Mouse (Mus musculus) Patski (cell line): ENCODE data around the gene Kdm5a. TPM values are rescaled to one million over a fixed set of nuclear protein-coding genes. Genes with fewer than 3 reads are reported as not detected.

Experiments
- ATAC-seq: fragments of 100-300 bp; one replicate; pipeline ENCODE4 v1.8.0; 2021
- CTCF ChIA-PET: fragments of 350-600 bp; sonication (Branson Sonifier 250); formaldehyde crosslinking; loops from one replicate; lab custom pipeline; 2022; ENCODE audit warnings: inconsistent platforms; lab: Charles Lee
- POLR2A ChIA-PET: fragments of 350-600 bp; sonication (Branson Sonifier 250); formaldehyde crosslinking; loops from one replicate; lab custom pipeline; 2022; ENCODE audit warnings: antibody characterized with exemption, inconsistent platforms; lab: Charles Lee
- DNase-seq: peaks from one replicate; pipeline ENCODE4 v3.0.0-alpha.2; 2011; ENCODE audit warnings: low read depth, low spot score
- H3K27me3 ChIP-seq: fragments of 371-371 bp; one replicate; pipeline ENCODE4 v1.5.1; 2021
- CTCF ChIP-seq: fragments of 100-300 bp; IDR thresholded peaks from one replicate; pipeline ENCODE4 v1.5.1; 2021
- in situ Hi-C: fragments of 300-500 bp; cut with MboI; formaldehyde crosslinking; loops from 3 replicates; pipeline ENCODE4 v1.11.1; 2018; ENCODE audit warnings: low pct_unique_long_range_greater_than_20kb, mixed read lengths
- polyA plus RNA-seq: library from polyadenylated mRNA; unstranded; gene quantifications from one replicate; pipeline ENCODE4 v1.2.3, GENCODE M21; 2021

Kdm5a gene
- polyA plus RNA-seq, 1 experiment from 2014 or later, result 41.4 TPM

DNA sequence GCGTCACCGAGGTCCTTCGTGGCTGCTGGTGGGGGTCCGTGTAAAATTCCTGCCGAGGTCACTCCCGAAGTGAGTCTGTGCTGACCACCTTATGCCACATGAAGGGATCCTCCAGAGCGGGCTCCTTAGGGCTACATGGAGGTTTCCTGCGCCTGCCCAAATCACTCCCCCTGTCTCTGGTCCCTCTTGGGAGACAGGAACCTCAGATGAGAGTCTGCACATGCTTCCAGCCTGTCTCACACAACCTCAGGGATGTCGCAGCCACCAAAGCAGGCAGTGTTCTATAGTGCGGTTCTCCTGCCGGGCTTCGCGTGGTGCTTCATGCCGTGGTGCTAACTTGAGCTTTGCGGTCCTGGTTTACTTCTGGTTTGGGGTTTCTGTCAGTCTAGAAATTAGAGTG is 97.3 kb downstream of the Kdm5a start:
- H3K27me3 ChIP-seq, result no peaks in the 10 kb centered on the region
- DNase-seq, result no peak
- ATAC-seq, result no peak
- in situ Hi-C loops, result no loop called here
- CTCF ChIA-PET, result interaction anchor here (1.1 kb wide), 1 partner anchor 22 kb away, joined by 3 read pairs; no protein-coding TSS in a partner anchor
- POLR2A ChIA-PET, result no interaction called here
- TF ChIP-seq CTCF, result no peak

DNA sequence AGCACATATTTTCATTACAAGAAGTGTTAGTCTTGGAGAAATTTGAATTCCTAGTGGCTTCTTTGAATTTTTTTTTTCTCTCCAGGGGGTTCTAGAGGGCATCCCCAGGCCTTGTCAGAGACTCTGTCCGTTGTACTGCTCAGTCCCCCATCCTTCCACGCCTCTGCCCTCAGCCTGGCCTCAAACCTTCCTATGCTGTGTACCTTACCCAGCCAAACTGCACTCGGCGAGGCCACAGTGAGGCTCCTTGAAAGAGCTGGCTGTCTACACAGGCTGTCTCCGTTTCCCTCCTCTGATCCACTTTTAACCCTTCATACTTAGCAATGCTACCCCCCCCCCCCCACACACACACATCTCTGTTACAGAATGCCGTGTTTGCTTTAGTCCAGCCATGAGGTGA is 98.3 kb downstream of the Kdm5a start:
- no peak for TF ChIP-seq CTCF
- in situ Hi-C loops, result no loop called here
- DNase-seq (no peak), ATAC-seq (no peak)
- no peaks in the 10 kb centered on the region for H3K27me3 ChIP-seq
- POLR2A ChIA-PET, result no interaction called here
- CTCF ChIA-PET, result interaction anchor here (1.1 kb wide), 2 partner anchors 20 to 24 kb away, joined by 3 to 4 read pairs; no protein-coding TSS in a partner anchor

DNA sequence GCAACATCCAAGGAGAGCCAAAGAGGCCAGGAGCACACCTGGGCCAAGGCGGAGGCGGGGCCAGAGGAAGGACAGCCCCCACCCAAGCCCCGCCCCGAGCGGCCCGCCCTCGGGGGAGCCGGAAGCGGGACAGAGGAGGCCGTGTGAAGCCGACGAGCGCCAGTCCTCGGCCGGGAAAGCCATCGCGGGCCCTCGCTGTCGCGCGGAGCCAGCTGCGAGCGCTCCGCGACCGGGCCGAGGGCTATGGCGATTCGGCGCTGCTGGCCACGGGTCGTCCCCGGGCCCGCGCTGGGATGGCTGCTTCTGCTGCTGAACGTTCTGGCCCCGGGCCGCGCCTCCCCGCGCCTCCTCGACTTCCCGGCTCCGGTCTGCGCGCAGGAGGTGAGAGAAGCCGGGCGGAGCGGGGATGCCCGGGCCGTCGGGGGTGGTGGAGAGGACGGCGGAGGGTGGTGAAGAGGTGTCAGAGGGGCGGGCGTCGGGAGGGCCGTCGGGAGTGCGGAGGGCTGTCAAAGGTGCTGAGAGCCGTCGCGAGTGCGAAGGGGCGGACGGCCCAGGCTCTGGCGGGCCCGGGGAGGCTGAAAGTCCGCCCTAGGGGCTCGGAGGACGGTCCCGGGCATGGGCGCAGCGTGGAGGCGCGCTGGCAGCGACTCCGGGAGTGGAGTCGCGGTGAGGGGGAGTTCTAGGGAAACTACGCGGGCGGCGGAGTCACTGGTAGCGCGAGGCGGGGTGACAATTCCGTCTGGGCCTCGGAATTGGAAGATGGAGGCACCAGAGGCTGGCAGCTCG is 99.4 kb downstream of the Kdm5a start, which contains the start of gene Il17ra:
TSS of gene Il17ra (plus strand) at position 162 of the 786 bp plus-strand sequence.
- ChIA-PET POLR2A (no interaction called here), CTCF (interaction anchor here (1.1 kb wide), 2 partner anchors 21 to 23 kb away, joined by 3 to 4 read pairs; no protein-coding TSS in a partner anchor)
- TF ChIP-seq CTCF, result no peak
- DNase-seq, result no peak
- in situ Hi-C loops, result no loop called here
- no peaks in the 10 kb centered on the region for H3K27me3 ChIP-seq
- peak; percentile 75 for ATAC-seq

GRCm38 (mm10) chr6:120463884-120464283 is 100.0 kb downstream of the Kdm5a start:
- ChIA-PET POLR2A (no interaction called here), CTCF (no interaction called here)
- H3K27me3 ChIP-seq, result no peaks in the 10 kb centered on the region

GRCm38 (mm10) chr6:120464406-120464939 is 100.5 kb downstream of the Kdm5a start:
- no peak for DNase-seq
- ChIA-PET POLR2A (no interaction called here), CTCF (no interaction called here)
- in situ Hi-C loops, result no loop called here
- no peak for ATAC-seq
- H3K27me3 ChIP-seq, result no peaks in the 10 kb centered on the region
- TF ChIP-seq CTCF, result no peak

More at GRCm38 (mm10) chr6:120463884-120464283, 100.0 kb downstream of the Kdm5a start:
- DNase-seq, result no peak
- TF ChIP-seq CTCF, result no peak
- in situ Hi-C loops, result no loop called here
- no peak for ATAC-seq

GRCm38 (mm10) chr6:120465393-120465792 is 101.5 kb downstream of the Kdm5a start:
- no peak for TF ChIP-seq CTCF
- in situ Hi-C loops, result no loop called here
- CTCF ChIA-PET, result no interaction called here
- H3K27me3 ChIP-seq, result no peaks in the 10 kb centered on the region
- POLR2A ChIA-PET, result no interaction called here
- DNase-seq (no peak), ATAC-seq (no peak)

DNA sequence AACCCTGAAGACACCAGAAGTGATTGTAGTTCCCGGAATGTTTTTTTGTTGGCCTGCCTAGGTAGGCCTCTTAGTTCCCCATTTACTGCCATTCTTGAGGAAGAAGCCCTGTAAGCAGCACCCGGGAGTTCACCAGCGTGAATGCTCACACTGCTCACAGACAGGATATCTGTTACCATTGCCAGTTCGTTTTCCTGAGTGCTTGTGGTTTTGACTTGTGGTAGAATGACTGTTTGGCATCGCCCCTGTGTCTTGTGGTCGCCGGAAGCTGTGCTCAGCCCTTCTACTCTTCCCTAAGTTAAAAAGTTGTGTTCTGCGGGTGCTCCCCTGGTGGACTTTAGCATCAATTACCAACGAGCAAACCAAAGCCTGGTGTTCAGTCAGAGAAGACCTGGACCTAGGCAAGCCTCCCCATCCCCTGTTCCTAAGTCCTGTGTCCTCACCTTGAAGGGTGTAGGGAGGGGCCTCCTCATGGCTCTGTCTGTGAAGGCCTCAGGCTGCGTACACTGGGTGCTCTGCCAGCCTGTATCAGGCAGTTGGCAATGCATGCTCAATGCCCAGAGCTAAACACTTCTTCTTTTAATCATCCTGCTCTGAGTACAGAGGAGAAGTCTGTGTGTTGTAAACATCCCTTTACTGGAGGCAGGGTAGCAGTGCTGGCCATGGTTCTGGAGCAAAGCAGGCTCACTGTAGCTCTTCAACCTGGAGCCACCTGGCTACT is 102.8 kb downstream of the Kdm5a start:
- no peak for DNase-seq
- ChIA-PET POLR2A (interaction anchor here (0.6 kb wide), 1 partner anchor 72 kb away, joined by 3 read pairs; no protein-coding TSS in a partner anchor), CTCF (interaction anchor here (1.2 to 1.8 kb wide), 2 partner anchors 10 to 16 kb away, joined by 6 read pairs; no protein-coding TSS in a partner anchor)

DNA sequence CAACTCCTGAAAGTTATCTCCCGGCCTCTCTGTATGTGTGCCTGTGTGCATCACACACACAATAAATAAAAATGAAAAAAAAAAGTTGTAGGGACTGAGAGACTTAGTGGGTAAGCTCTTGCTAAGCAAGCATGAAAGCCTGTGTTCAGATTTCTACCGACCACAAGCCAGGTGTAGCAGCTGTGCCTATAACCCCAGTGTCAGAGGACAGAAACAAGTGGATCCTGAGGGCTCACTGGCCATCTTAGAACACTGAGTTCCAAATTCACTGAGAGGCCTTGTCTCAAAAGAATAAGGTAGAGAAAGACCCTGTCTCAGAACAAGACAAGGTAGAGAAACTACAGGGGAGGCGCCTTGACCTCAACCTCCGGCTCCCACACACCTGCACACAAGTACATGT is 104.3 kb downstream of the Kdm5a start:
- ATAC-seq (no peak), DNase-seq (no peak)
- POLR2A ChIA-PET, result no interaction called here
- in situ Hi-C loops, result no loop called here
- CTCF ChIA-PET, result no interaction called here
- H3K27me3 ChIP-seq, result no peaks in the 10 kb centered on the region
- no peak for TF ChIP-seq CTCF

More for the DNA sequence above, 102.8 kb downstream of the Kdm5a start:
- H3K27me3 ChIP-seq, result no peaks in the 10 kb centered on the region
- in situ Hi-C loops, result no loop called here
- TF ChIP-seq CTCF, result no peak
- peak; percentile 24 for ATAC-seq

DNA sequence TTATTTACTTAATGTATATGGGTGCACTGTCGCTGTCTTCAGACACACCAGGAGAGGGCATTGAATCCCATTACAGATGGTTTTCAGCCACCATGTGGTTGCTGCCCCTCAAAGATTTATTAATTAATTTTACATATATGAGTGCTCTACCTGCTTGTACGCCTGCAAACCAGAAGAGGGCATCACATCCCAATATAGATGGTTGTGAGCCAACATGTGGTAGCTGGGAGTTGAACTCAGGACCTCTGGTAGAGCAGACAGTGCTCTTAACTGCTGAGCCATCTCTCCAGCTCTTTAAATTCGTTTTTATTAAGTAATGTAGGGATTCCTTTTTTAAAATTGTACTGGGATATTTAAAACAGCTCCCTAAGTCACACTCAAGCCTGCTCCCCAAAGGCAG is 105.3 kb downstream of the Kdm5a start:
- H3K27me3 ChIP-seq, result no peaks in the 10 kb centered on the region
- in situ Hi-C loops, result no loop called here
- CTCF ChIA-PET, result interaction anchor here (3.8 kb wide), 1 partner anchor 12 kb away, joined by 22 read pairs; no protein-coding TSS in a partner anchor
- ATAC-seq (no peak), DNase-seq (no peak)
- POLR2A ChIA-PET, result no interaction called here
- TF ChIP-seq CTCF, result no peak

GRCm38 (mm10) chr6:120469770-120470169 is 105.8 kb downstream of the Kdm5a start:
- no peak for TF ChIP-seq CTCF

More at GRCm38 (mm10) chr6:120469770-120470169, 105.8 kb downstream of the Kdm5a start:
- in situ Hi-C loops, result no loop called here
- ChIA-PET CTCF (interaction anchor here (3.8 kb wide), 1 partner anchor 12 kb away, joined by 22 read pairs; no protein-coding TSS in a partner anchor), POLR2A (no interaction called here)
- DNase-seq (no peak), ATAC-seq (no peak)
- H3K27me3 ChIP-seq, result no peaks in the 10 kb centered on the region
